Mouse (Mus musculus) left cerebral cortex, adult 9 months (tissue): ENCODE data around the gene Lrrc59.
"Not testable (repeated sequence)": the region's sequence is repeated elsewhere in the genome, so short reads cannot be mapped to it uniquely, and the experiment has no call there.

Experiments
- DNase-seq, 2 experiments: peaks; one replicate each; pipeline ENCODE4 v3.0.0; 2022; ENCODE audit warnings: low spot score in 2 of 2

Lrrc59 gene

GRCm38 (mm10) chr11:94630199-94631011 lies 838 bp downstream of the Lrrc59 start:
- no peak for DNase-seq

DNA sequence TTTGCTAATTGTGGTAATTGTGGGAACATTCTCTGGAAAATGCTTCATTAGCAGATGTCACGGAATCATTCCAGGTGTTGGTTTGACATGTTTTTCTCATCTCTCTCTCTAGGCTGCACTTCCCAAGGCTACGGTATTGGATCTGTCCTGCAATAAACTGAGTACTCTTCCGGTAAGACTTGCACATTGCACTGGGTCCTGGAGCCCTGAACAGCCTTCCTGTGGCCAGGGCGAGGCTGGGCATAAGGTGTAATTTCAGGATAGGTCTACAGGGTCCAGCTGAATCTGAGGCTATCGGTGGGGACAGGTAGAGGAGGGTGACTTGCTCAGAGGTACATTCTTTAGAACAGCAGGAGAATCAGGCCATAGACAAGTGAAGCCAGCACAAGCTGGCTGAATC lies 2.4 kb downstream of the Lrrc59 start:
- DNase-seq: no peak

- no peak for DNase-seq
These were observed 3.4 kb downstream of the Lrrc59 start for GRCm38 (mm10) chr11:94632988-94633387.

DNA sequence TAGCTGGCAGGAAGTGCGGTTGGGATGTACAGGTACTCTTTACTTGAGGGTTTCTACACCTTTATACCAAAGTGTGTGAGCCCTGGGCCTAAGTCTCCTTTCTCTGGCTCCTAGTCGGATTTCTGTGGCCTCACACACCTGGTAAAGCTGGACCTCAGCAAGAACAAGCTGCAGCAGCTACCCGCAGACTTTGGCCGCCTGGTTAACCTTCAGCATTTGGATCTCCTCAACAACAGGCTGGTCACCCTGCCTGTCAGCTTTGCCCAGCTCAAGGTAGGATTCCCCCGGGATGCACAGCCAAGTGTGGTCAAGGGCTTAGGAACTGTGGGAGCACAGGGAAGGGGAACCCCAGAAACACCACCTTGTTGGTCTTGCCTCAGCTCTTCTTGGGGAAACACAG lies 4.9 kb downstream of the Lrrc59 start:
- DNase-seq: no peak

GRCm38 (mm10) chr11:94644461-94645219 lies 15.1 kb downstream of the Lrrc59 start:
- DNase-seq: peak; percentile 31 to 56

- DNase-seq: no peak
These were observed 16.9 kb downstream of the Lrrc59 start for GRCm38 (mm10) chr11:94646457-94646856.

DNA sequence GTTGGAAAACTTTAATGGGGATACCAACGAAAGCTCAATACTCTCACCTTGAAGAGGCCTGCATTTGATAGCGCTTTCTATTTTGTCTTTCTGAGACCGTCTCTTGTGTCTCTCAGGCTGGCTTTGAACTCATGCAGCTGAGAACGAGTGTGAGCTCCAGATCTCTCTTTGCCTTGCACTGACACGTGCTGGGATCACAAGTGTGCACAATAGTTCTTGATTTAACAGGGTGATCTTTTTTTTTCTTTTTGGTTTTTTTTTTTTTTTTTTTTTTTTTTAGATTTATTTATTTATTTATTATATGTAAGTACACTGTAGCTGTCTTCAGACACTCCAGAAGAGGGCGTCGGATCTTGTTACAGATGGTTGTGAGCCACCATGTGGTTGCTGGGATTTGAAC lies 21.7 kb downstream of the Lrrc59 start:
- not testable (repeated sequence) for DNase-seq

DNA sequence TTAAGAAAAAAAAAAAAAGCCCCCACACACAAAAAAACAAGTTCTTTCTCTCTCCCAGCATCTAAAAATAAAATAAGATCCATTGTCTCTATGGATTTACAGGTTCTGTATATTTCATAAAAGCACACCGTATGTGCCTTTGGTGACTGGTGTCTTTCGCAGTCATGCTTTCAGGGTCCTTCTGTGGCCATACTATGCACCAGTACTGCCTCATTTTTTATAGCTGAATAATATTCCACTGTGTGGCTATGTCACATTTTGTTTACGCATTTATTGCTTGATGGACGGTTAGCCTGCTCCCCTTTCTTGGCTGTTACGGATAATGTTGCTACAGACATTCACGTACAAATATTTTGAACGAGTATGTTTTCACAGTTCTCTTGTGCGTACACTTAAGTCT lies 23.4 kb downstream of the Lrrc59 start:
- DNase-seq: no peak

GRCm38 (mm10) chr11:94653663-94654436 lies 24.3 kb downstream of the Lrrc59 start, which contains the start of the genes Mrpl27 and Eme1:
Gene Mrpl27, plus strand, starts transcription at chr11:94653767.
Gene Eme1, minus strand, starts transcription at chr11:94653964.
- DNase-seq: peak; percentile 67 to 90

DNA sequence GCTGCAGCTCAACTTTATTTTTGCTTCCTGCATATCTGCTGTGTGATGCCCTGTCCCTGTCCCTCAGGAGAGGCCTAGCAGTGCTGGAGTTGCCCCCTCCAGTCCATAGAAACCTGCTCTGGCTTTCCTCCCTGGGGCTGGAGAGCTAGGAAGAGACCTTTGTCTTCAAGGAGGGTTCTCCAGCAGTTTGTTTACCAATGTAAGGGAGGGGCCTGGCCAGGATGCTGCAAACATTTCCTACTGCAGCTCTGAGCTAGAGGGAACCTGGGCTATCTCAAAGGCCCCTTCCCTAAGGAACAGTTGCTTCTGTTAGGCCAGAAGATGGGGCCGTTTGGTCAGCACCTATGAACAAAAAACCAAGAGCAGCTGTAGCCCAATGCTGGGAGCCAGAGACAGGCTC lies 31.8 kb downstream of the Lrrc59 start:
- no peak for DNase-seq

GRCm38 (mm10) chr11:94665281-94665680 lies 35.7 kb downstream of the Lrrc59 start:
- no peak for DNase-seq

GRCm38 (mm10) chr11:94674984-94675383 lies 45.4 kb downstream of the Lrrc59 start:
- DNase-seq: no peak

GRCm38 (mm10) chr11:94675446-94675845 lies 45.9 kb downstream of the Lrrc59 start:
- DNase-seq: no peak

GRCm38 (mm10) chr11:94676308-94676707 lies 46.7 kb downstream of the Lrrc59 start:
- no peak for DNase-seq

DNA sequence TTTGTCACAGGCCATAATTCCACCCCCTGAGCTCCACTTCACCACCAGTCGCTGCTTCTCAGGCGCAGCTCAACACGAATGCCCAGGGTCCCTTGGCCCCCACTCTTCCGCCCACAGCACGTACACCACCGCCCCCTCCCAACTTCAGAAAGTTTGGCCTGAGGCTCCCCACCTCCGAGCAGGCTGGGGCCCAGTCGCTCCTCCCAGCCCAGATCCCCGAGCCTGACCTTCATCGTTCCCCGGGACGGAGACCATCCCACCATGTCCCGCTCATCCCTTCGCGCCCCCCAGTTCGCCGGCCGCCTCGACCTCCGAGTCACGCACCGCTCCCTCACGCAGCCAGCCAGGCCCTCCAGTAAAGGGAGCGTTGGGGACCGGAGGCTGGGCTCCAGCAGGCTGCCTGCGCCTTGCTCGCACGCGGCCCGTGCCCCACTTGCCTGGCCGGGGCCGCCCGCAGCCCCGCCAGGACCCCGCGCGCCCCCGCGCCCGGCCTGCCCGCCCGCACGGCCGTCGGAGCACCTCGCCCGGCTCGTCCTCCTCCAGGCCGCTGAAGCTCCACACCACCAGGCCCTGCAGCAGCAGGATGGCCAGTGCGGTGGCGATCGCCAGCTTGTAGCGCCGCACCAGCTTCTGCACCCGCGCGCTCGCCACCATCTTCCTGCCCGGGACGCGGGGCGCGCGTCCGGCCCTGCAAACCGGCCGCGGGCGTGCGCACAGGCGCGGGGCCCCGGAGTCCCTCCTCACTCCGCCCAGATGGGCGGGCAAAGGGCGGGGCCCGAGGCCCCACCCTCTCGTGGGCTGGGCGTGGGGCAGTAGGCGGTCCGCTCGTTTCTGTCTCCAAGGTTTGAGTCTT lies 47.4 kb downstream of the Lrrc59 start, which contains the start of gene Xylt2:
Gene Xylt2, minus strand, starts transcription at position 762 of the 853 bp plus-strand sequence.
- peak; percentile 65 to 84 for DNase-seq

- no peak for DNase-seq
These were observed 48.1 kb downstream of the Lrrc59 start for GRCm38 (mm10) chr11:94677607-94678145.

DNA sequence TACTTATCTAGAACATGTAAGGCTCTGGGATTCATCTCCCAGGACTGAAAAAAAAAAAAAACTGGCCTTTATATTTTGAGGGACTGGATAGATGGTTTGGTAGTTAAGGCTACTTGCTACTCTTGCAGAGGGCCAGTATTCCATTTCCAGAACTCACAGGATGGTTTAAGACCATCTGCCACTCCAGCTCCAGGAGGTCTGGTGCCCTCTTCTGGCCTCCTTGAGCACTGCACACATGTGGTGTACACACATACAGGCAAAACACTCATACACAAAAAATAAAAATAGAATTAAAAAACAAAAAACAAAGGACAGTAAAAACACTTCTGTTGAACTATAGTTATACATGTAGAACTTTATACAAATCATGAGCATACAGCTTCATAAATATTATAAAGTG lies 51.1 kb downstream of the Lrrc59 start:
- DNase-seq: no peak

GRCm38 (mm10) chr11:94681640-94682039 lies 52.1 kb downstream of the Lrrc59 start:
- no peak for DNase-seq

DNA sequence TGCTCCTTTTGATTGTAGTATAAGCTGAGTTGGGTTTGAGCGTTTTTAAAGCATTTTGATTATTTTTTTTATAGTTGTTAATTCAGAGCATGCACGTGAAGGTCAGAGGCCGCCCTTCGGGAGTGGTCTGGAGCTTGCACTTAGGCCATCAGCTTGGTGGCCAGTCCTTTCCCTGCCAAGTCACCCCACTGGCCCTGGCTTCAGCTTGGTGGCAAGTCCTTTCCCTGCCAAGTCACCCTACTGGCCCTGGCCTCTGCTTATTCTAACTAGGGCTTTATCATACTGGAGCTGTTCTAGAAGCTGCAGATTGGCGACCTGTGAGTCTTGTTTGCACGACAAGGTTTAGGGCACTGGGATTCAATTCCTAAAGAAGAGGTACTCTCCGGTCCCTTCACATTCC lies 52.9 kb downstream of the Lrrc59 start:
- DNase-seq: no peak

DNA sequence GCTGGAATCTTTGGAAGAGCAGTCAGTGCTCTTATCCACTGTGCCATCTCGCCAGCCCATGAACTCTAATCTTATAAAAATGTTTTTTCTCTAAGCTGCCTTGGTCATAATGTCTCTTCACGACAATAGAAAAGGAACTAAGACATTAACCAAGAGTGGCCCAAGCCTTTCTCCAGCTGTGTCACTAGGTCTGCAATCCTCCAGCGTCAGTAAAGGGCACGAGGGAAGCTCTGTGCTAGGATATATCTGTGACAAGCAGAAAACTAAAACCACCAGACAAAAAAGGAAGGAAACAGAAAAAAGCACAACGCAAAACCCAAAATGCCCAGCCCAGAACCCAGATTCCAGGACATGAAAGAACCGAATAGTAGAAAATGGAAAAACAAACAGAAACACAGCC lies 57.6 kb downstream of the Lrrc59 start:
- DNase-seq: no peak

GRCm38 (mm10) chr11:94692502-94692901 lies 62.9 kb downstream of the Lrrc59 start:
- DNase-seq: not testable (repeated sequence)
